Mouse (Mus musculus) frontal cortex, postnatal 14 days (tissue): ENCODE results near the gene Rnase2a.
"Not testable (repeated sequence)": the region's sequence is repeated elsewhere in the genome, so short reads cannot be mapped to it uniquely, and the experiment has no call there.

Experiments used
- DNase-seq, 2 experiments: peaks; one replicate each; pipeline ENCODE4 v3.0.0; 2022; ENCODE audit warnings: low spot score in 2 of 2

Gene Rnase2a

GRCm38 (mm10) chr14:51256041-51256440 lies at the start of gene Rnase2a:
Rnase2a (minus strand) TSS chr14:51256112.
- DNase-seq = no peak

GRCm38 (mm10) chr14:51291505-51291904 lies 35.6 kb upstream of the Rnase2a start:
- DNase-seq = peak in 1 of 2 experiments; percentile 5

DNA sequence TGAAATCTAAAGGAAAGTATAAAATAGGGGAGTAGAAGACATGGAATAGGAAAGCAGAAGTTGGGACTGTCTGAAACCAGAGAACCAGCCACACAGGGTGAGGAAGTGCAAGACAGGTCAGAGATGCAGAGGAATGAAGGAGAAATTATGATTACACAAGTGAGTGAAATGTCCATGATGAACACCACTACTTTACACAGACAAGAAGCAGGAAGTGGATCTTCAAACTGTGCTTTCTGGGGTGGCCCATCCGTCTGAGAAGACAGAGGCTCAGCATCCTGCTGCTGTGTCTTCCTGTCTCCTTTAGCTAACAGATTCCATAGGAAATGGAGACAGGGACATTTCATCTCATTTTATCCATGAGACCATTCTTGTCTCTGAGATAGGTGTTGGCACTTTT lies 22.6 kb upstream of the Rnase2a start:
- not testable (repeated sequence) for DNase-seq

DNA sequence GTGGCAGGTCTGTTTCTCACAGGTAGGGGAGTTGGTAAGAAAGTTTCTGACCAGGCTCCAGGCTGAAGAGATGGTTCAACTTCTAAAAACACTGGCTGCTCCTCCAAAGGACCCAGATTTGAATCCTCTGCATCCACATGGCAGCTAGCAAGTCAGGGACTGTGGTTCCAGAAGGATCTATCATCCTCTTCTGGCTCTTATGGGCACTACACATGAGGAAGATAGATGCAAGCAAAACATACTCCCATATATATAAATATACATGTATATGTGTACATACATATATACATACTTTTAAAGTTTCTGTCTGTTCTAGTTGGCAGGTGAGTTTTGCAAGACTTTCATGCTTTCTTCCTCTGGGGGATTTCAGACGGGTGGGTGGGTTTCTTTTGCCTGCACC lies 12.8 kb upstream of the Rnase2a start:
- no peak for DNase-seq

DNA sequence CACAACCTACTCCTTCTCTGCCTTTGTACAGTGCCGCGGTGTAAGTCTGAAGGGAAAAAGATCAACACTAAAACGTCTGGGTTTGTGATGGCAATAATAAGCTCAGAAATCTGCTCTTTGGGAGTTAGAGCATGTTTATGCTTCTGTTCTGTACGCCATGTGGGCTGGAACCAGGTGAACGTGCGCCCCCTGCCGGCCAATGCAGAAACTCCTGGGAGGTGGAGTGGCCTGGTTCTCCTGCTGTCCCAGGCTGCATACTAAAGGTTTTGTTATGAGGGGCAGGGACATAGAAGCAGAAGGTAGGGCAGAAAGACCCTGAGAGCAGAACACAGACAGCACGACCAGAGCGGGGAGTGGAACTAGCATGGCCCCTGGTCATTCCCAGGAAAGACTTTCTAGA lies 10.2 kb upstream of the Rnase2a start:
- peak; percentile 24 to 70 for DNase-seq

DNA sequence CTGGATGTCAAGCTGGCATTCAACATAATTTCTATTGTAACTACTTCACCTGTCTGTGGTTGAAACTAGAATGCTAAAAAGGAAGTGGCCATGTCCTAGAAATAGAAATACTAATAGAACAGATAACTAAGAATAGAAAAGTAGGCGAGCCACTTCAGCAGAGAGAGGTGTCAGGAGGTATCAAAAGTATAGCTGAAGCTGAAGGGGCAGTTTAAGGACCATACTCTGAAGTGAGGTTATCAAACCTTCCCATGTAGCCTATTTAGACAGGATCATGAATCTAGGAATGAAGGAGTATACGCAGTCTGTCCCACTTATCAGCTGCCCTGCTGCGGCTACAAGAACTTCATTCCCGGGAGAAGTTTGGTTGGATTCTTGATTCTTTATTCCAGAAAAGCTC lies 9.8 kb upstream of the Rnase2a start:
- no peak for DNase-seq

DNA sequence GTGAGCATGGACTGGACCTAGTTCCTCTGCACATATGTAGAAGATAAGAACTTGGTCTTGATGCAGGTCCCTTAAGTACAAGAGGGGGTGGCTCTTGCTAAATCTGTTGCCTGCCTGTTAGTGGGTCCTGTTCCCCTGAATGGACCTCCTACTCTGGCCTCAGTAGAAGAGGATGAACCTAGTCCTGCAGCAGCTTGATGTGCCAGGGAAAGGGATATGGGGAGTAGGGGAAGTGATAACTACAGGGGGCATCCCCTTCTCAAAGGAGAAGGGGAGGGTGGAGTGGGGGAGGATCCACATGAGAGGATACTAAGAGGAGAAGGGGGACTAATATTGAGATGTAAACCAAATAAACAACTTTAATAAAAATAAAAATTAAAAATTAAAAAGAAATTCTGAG lies 6.5 kb upstream of the Rnase2a start:
- DNase-seq = no peak

- no peak for DNase-seq
Observed at GRCm38 (mm10) chr14:51259741-51260140, 3.8 kb upstream of the Rnase2a start.

GRCm38 (mm10) chr14:51253569-51253968 lies 2.3 kb downstream of the Rnase2a start:
- no peak for DNase-seq

GRCm38 (mm10) chr14:51252206-51252605 lies 3.7 kb downstream of the Rnase2a start:
- not testable (repeated sequence) for DNase-seq

GRCm38 (mm10) chr14:51250348-51250747 lies 5.6 kb downstream of the Rnase2a start:
- no peak for DNase-seq

DNA sequence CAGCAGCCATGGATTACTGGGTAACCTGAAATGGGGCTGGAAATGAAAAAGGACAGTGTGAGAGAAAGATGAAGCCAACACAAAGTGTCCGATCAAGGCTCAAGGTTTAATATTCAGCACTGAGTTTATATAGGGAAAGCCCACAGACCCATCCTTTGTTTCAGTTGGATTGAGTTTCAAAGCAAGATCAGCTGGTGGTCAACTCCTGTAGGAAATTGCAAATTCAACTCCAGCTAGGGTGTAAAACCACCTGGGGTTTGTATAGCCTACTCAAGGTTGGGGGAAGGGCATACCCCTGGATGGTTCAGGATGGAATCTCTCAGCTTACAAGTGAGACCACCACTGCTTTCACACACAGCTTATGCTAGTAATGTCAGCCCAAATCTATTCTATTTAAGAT lies 8.2 kb downstream of the Rnase2a start:
- no peak for DNase-seq

DNA sequence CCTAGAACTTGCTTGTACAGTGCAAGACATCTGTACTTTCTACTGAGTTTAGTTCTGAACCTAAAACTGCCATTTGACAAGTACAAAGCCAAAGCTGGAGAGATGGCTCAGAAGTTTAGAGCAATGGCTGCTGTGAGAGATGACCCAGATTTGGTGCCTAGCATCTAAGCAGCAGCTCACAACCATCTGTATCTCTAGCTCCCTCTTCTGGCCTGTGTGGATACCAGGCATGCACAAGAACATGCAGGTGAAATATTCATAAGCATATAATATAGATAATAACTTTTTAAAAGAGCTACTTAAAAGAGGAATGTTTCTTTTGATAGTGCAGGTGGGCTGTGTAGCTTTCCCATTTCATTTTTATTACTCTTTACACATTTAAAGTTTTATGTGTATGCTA lies 15.0 kb downstream of the Rnase2a start:
- DNase-seq = peak; percentile 5 to 14

GRCm38 (mm10) chr14:51237488-51237887 lies 18.4 kb downstream of the Rnase2a start:
- not testable (repeated sequence) for DNase-seq

GRCm38 (mm10) chr14:51229657-51230056 lies 26.3 kb downstream of the Rnase2a start:
- not testable (repeated sequence) for DNase-seq

DNA sequence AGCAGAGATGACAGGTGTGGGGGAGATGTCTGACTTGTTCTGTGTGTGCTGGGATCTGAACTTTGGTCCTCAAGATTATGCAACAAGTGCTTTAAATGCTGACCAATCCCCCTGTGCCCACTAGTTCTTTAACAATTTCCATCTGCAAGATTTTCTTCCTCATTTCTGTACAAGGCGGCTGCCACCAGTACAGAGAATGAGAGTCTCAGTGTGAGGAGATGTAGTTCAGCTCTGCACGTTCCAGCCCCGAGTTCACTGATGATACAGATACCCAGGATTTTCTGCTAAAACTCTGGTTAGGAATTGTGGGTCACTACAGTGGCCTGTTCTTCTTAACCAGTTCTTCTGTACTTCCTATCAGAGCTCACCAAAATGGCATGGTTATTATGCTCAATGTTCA lies 35.8 kb downstream of the Rnase2a start:
- not testable (repeated sequence) for DNase-seq
